Comparison of ENCODE assay signal across 22 mouse cellular contexts in the genomic region with DNA sequence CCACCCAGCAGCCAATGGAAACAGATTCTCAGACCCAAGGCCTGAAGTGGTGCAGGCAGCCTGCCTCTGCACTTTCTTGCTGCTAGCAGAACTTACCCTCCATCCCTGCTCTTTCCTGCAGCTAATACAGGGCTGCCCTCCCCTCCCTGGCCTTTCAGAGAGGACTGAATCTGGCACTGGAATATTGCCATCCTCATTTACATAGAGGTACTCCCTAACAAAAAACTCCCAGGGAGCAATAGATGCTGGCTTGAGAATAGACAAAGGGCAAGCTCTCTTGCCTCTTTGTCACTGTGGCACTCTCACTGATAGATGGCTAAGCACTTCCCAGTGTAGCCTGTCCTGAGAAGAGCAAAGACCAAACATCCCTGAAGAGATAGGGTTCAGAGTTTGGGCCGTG.
A peak's percentile ranks its signal among the peaks of the same experiment; 100 is the strongest.
DNase-seq lines count a peak whose midpoint lies in the region; ATAC-seq and TF ChIP-seq lines count a peak whose summit lies in the region.
"Had no signal": no experiment of that assay in that cellular context is flagged by ENCODE, and none has a peak within 500 bp of the region (broad histone marks: within the 10 kb centered on the region; RNA-seq: fewer than 3 reads in every experiment).

No protein-coding gene starts in this region.

- no peaks in the 10 kb centered on the region for H3K36me3 ChIP-seq in midbrain, embryonic 14.5 days (ENCODE audit: control insufficient read depth, insufficient read depth, low read length)
- H3K36me3 ChIP-seq in midbrain, embryonic 16.5 days (ENCODE audit: control insufficient read depth, insufficient read depth, low read length) = no peaks in the 10 kb centered on the region
- H3K36me3 ChIP-seq in forebrain, embryonic 15.5 days = no peaks in the 10 kb centered on the region
- H3K36me3 ChIP-seq in hindbrain, postnatal 0 days (ENCODE audit: insufficient read depth, low read length) = no peaks in the 10 kb centered on the region
- H3K36me3 ChIP-seq: heart, embryonic 12.5 days; hindbrain, embryonic 15.5 days had no signal

- H3K27ac ChIP-seq in midbrain, embryonic 14.5 days (replicated peaks; ENCODE audit: low read depth, low read length) = no peak overlapping the region
- no peak overlapping the region for H3K27ac ChIP-seq in midbrain, embryonic 16.5 days (ENCODE audit: low read length)
- no peak overlapping the region for H3K27ac ChIP-seq in forebrain, embryonic 15.5 days (replicated peaks)
- H3K27ac ChIP-seq in hindbrain, postnatal 0 days = no peak overlapping the region
- H3K27ac ChIP-seq: hindbrain, embryonic 15.5 days; layer of hippocampus, adult 2 months had no signal

- no peak overlapping the region for H3K9ac ChIP-seq in midbrain, embryonic 14.5 days (replicated peaks; ENCODE audit: low read length)
- no peak overlapping the region for H3K9ac ChIP-seq in midbrain, embryonic 16.5 days (ENCODE audit: low read depth, low read length)
- no peak overlapping the region for H3K9ac ChIP-seq in forebrain, embryonic 15.5 days (replicated peaks)
- H3K9ac ChIP-seq in hindbrain, postnatal 0 days (replicated peaks; ENCODE audit: low read length) = no peak overlapping the region
- H3K9ac ChIP-seq: heart, embryonic 12.5 days; hindbrain, embryonic 15.5 days had no signal

- H3K9me3 ChIP-seq in midbrain, embryonic 14.5 days (ENCODE audit: control insufficient read depth, low read length) = 0 out of 2 replicates have a peak, but pooled peaks cover 1% of the 10 kb centered on the region
- H3K9me3 ChIP-seq in midbrain, embryonic 16.5 days (replicated peaks; ENCODE audit: control insufficient read depth, low read length, poor library complexity, severe bottlenecking) = no peaks in the 10 kb centered on the region
- no peaks in the 10 kb centered on the region for H3K9me3 ChIP-seq in forebrain, embryonic 15.5 days
- no peaks in the 10 kb centered on the region for H3K9me3 ChIP-seq in hindbrain, postnatal 0 days (ENCODE audit: low read length)
- H3K9me3 ChIP-seq: heart, embryonic 12.5 days; hindbrain, embryonic 15.5 days had no signal

- no peak overlapping the region for H3K4me3 ChIP-seq in midbrain, embryonic 14.5 days (replicated peaks; ENCODE audit: low read depth, low read length)
- no peak overlapping the region for H3K4me3 ChIP-seq in midbrain, embryonic 16.5 days (ENCODE audit: low read depth, low read length)
- no peak overlapping the region for H3K4me3 ChIP-seq in forebrain, embryonic 15.5 days
- no peak overlapping the region for H3K4me3 ChIP-seq in hindbrain, postnatal 0 days (ENCODE audit: low read length)
- H3K4me3 ChIP-seq: heart, embryonic 12.5 days; hindbrain, embryonic 15.5 days; layer of hippocampus, adult 2 months had no signal

- WGBS in midbrain, embryonic 14.5 days = 49% methylated on average over 1 of the region's 1 CpGs
- 46% methylated on average over 1 of the region's 1 CpGs for WGBS in midbrain, embryonic 16.5 days
- 31% methylated on average over 1 of the region's 1 CpGs for WGBS in forebrain, embryonic 15.5 days
- WGBS in hindbrain, postnatal 0 days = 20% methylated on average over 1 of the region's 1 CpGs

- H3K27me3 ChIP-seq in midbrain, embryonic 14.5 days (ENCODE audit: control insufficient read depth, insufficient read depth, low read length) = no peaks in the 10 kb centered on the region
- no peaks in the 10 kb centered on the region for H3K27me3 ChIP-seq in midbrain, embryonic 16.5 days (ENCODE audit: control insufficient read depth, insufficient read depth, low read depth, low read length)
- no peaks in the 10 kb centered on the region for H3K27me3 ChIP-seq in forebrain, embryonic 15.5 days
- H3K27me3 ChIP-seq in hindbrain, postnatal 0 days (ENCODE audit: insufficient read depth, low read length) = no peaks in the 10 kb centered on the region
- H3K27me3 ChIP-seq: heart, embryonic 12.5 days; hindbrain, embryonic 15.5 days had no signal

- no peaks in the 10 kb centered on the region for H3K4me1 ChIP-seq in midbrain, embryonic 14.5 days (ENCODE audit: control insufficient read depth, insufficient read depth, low read length)
- H3K4me1 ChIP-seq in midbrain, embryonic 16.5 days (ENCODE audit: control insufficient read depth, insufficient read depth, low read length) = no peaks in the 10 kb centered on the region
- 0 out of 2 replicates have a peak, but pooled peaks cover 6% of the 10 kb centered on the region for H3K4me1 ChIP-seq in forebrain, embryonic 15.5 days
- H3K4me1 ChIP-seq in hindbrain, postnatal 0 days (ENCODE audit: insufficient read depth, low read length) = no peaks in the 10 kb centered on the region
- H3K4me1 ChIP-seq: heart, embryonic 12.5 days; hindbrain, embryonic 15.5 days had no signal

- DNase-seq in midbrain, embryonic 14.5 days = peak; percentile 35
- peak; percentile 19 for DNase-seq in hindbrain, postnatal 0 days (ENCODE audit: low spot score)
- DNase-seq in urinary bladder, postnatal 25 days (ENCODE audit: low spot score) = no peak
- no peak for DNase-seq in ovary, postnatal 14 days (ENCODE audit: low spot score)
- DNase-seq: adrenal gland, adult 2 months; cerebellum, adult 18-20 months; cerebellum, postnatal 36 days; embryo, embryonic 11 days; heart, adult 11 months; heart, postnatal 10 days; kidney, postnatal 25 days; lung, postnatal 4 days; retina, postnatal 1 day; right cerebral cortex, postnatal 25 days; spleen, adult 18-20 months had no signal

- H3K4me2 ChIP-seq in midbrain, embryonic 14.5 days (ENCODE audit: low read length) = no peak overlapping the region
- H3K4me2 ChIP-seq in midbrain, embryonic 16.5 days (ENCODE audit: low read length) = no peak overlapping the region
- no peak overlapping the region for H3K4me2 ChIP-seq in forebrain, embryonic 15.5 days (replicated peaks)
- no peak overlapping the region for H3K4me2 ChIP-seq in hindbrain, postnatal 0 days (ENCODE audit: low read depth, low read length)
- H3K4me2 ChIP-seq: heart, embryonic 12.5 days; hindbrain, embryonic 15.5 days had no signal

- ATAC-seq in midbrain, embryonic 14.5 days (ENCODE audit: low FRiP score, low TSS enrichment) = 0 out of 2 replicates have a peak, but pooled peaks have one; percentile 17
- no peak for ATAC-seq in midbrain, embryonic 16.5 days
- 0 out of 2 replicates have a peak, but pooled peaks have one; percentile 41 for ATAC-seq in forebrain, embryonic 15.5 days (replicated peaks)
- ATAC-seq in hindbrain, postnatal 0 days = no peak
- ATAC-seq in inflammation-experienced regulatory T-cells, adult 6 months = no peak
- ATAC-seq: intestine, postnatal 0 days had no signal

- TF ChIP-seq CTCF in hindbrain, postnatal 0 days (IDR thresholded peaks at IDR 0.05; ENCODE audit: low read depth) = no peak

Comparison
In these comparisons a context has a peak if more than half of its experiments do, and no peak if none do; other contexts are left out.
1. ATAC-seq: peak in midbrain, embryonic 14.5 days (single experiment) and forebrain, embryonic 15.5 days (single experiment); none in midbrain, embryonic 16.5 days (single experiment), hindbrain, postnatal 0 days (single experiment) and inflammation-experienced regulatory T-cells, adult 6 months (single experiment).
2. DNase-seq: peak in midbrain, embryonic 14.5 days (single experiment) and hindbrain, postnatal 0 days (single experiment); none in urinary bladder, postnatal 25 days (single experiment) and ovary, postnatal 14 days (single experiment).